Mouse (Mus musculus) megakaryocyte, embryonic 14.5 days (primary cell): Measurements from ENCODE around the gene Paxx.

ENCODE experiments used
- FLI1 ChIP-seq: IDR thresholded peaks from 2 replicates; pipeline ENCODE4 v1.6.1; 2012; ENCODE audit warnings: low read length, inconsistent platforms, mixed read lengths
- GATA1 ChIP-seq: IDR thresholded peaks from 3 replicates; pipeline ENCODE4 v1.6.1; 2012; ENCODE audit warnings: mixed read lengths, low read length, inconsistent platforms, borderline replicate concordance

DNA sequence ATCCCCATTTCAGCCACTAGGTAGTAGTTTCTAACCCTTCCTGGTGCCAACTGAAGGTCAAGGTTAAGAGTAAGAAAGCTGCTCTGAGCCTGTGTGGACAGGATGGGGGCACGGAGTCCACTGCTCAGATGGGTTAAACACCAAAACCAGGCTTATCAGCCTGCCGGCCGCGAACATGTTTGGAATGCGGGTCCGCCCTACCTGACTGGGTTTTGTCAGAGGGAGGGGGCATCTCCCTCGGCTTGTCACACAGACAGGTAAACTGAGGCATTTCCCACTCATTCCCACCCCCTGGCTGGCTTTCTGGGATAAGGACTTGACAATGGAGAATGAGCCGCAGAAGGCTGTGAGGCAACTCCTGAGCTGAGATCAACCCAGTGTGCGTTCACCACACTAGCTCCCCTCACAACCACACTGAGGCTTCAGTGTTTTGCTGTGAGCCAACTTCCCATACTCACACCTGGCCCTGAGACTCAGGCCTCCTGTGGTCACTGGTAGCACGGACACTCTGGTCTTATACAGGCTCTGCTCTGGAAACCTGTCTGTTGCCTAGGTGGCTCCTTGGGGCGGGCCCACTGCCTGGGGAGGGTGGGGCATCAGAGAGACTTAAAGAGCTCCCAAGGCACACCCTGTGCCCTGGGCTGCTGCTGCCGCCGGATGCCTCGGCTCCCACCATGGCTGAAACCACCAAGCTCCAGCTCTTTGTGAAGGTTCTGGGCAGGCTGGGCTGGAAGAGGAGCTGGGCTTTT lies 4.5 kb downstream of the Paxx start, which contains the start of gene Clic3:
- TF ChIP-seq FLI1 (no peak), GATA1 (no peak)
